Comparison of ENCODE assay signal across 10 mouse cellular contexts in the genomic region with DNA sequence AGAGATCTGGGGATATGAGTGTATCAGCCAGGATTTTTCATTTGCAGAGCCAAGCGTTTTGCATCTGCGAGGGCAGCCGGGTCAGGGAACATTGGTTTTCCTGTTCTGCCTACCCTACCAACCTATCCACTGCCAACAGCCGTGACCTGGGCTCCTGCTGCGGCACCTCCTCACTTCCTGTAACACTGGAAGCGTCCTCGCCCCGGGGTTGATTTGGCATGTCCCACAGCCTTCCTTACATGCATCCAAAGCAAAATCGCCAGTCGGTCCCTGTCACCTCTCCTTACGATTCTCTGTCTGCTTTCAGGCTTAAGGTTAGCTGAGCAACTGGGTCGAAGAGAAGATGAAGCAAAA.
DNase-seq lines count a peak whose midpoint lies in the region; ATAC-seq lines count a peak whose summit lies in the region.
"Had no signal": no experiment of that assay in that cellular context is flagged by ENCODE, and none has a peak within 500 bp of the region (broad histone marks: within the 10 kb centered on the region; RNA-seq: fewer than 3 reads in every experiment).

No protein-coding gene starts in this region.

- H3K9me3 ChIP-seq in heart, embryonic 13.5 days: no peaks in the 10 kb centered on the region
- no peaks in the 10 kb centered on the region for H3K9me3 ChIP-seq in embryonic facial prominence, embryonic 11.5 days (replicated peaks; ENCODE audit: control insufficient read depth, low read length)
- H3K9me3 ChIP-seq in hindbrain, embryonic 11.5 days (ENCODE audit: control insufficient read depth, low read length): no peaks in the 10 kb centered on the region
- no peaks in the 10 kb centered on the region for H3K9me3 ChIP-seq in midbrain, embryonic 13.5 days
- H3K9me3 ChIP-seq: liver, embryonic 15.5 days had no signal

- H3K36me3 ChIP-seq in heart, embryonic 13.5 days: peaks cover 54% of the 10 kb centered on the region
- no peaks in the 10 kb centered on the region for H3K36me3 ChIP-seq in embryonic facial prominence, embryonic 11.5 days (replicated peaks; ENCODE audit: control insufficient read depth, insufficient read depth, low read depth, low read length)
- H3K36me3 ChIP-seq in hindbrain, embryonic 11.5 days (ENCODE audit: control insufficient read depth, insufficient read depth, low read length): 0 out of 2 replicates have a peak, but pooled peaks cover 2% of the 10 kb centered on the region
- H3K36me3 ChIP-seq in midbrain, embryonic 13.5 days: peaks cover 50% of the 10 kb centered on the region
- H3K36me3 ChIP-seq: liver, embryonic 15.5 days had no signal

- H3K27me3 ChIP-seq in heart, embryonic 13.5 days (replicated peaks): peaks cover 9% of the 10 kb centered on the region
- no peaks in the 10 kb centered on the region for H3K27me3 ChIP-seq in embryonic facial prominence, embryonic 11.5 days (ENCODE audit: control insufficient read depth, insufficient read depth, low read length)
- H3K27me3 ChIP-seq in hindbrain, embryonic 11.5 days (ENCODE audit: control insufficient read depth, insufficient read depth, low read length): peaks cover 7% of the 10 kb centered on the region
- peaks cover 14% of the 10 kb centered on the region for H3K27me3 ChIP-seq in midbrain, embryonic 13.5 days
- H3K27me3 ChIP-seq: liver, embryonic 15.5 days had no signal

- peak overlapping the region; percentile 90 for H3K27ac ChIP-seq in heart, embryonic 13.5 days (replicated peaks)
- no peak overlapping the region for H3K27ac ChIP-seq in embryonic facial prominence, embryonic 11.5 days (replicated peaks; ENCODE audit: low read depth, low read length)
- H3K27ac ChIP-seq in hindbrain, embryonic 11.5 days (ENCODE audit: low read depth, low read length): peak overlapping the region; percentile 64; the same call in 1 of the 2 replicates
- H3K27ac ChIP-seq in midbrain, embryonic 13.5 days: peak overlapping the region; percentile 75
- H3K27ac ChIP-seq: liver, embryonic 15.5 days had no signal

- no peak for DNase-seq in heart, adult 8-10 months (ENCODE audit: low spot score)
- no peak for DNase-seq in embryonic facial prominence, embryonic 11.5 days (ENCODE audit: low spot score)
- DNase-seq in hindbrain, embryonic 11.5 days (ENCODE audit: low spot score): no peak
- DNase-seq in cerebellum, adult 18-20 months: no peak
- DNase-seq in gastrocnemius, postnatal 25 days: no peak
- no peak for DNase-seq in thymus, postnatal 10 days (ENCODE audit: low spot score in 2 of 2)

- peaks cover 73% of the 10 kb centered on the region for H3K4me1 ChIP-seq in heart, embryonic 13.5 days
- H3K4me1 ChIP-seq in embryonic facial prominence, embryonic 11.5 days (ENCODE audit: control insufficient read depth, insufficient read depth, low read length): peaks cover 26% of the 10 kb centered on the region
- H3K4me1 ChIP-seq in hindbrain, embryonic 11.5 days (replicated peaks; ENCODE audit: control insufficient read depth, insufficient read depth, low read length): peaks cover 26% of the 10 kb centered on the region
- H3K4me1 ChIP-seq in midbrain, embryonic 13.5 days (replicated peaks): peaks cover 81% of the 10 kb centered on the region
- H3K4me1 ChIP-seq: liver, embryonic 15.5 days had no signal

- 49% methylated on average over 12 of the region's 12 CpGs for WGBS in heart, embryonic 13.5 days
- 38% methylated on average over 12 of the region's 12 CpGs for WGBS in embryonic facial prominence, embryonic 11.5 days
- 65% methylated on average over 12 of the region's 12 CpGs for WGBS in hindbrain, embryonic 11.5 days
- WGBS in midbrain, embryonic 13.5 days: 63% methylated on average over 12 of the region's 12 CpGs

- H3K4me3 ChIP-seq in heart, embryonic 13.5 days: no peak overlapping the region
- H3K4me3 ChIP-seq in embryonic facial prominence, embryonic 11.5 days (ENCODE audit: low read depth, low read length): no peak overlapping the region
- no peak overlapping the region for H3K4me3 ChIP-seq in hindbrain, embryonic 11.5 days (ENCODE audit: low read depth, low read length)
- H3K4me3 ChIP-seq in midbrain, embryonic 13.5 days (replicated peaks): no peak overlapping the region
- H3K4me3 ChIP-seq: liver, embryonic 15.5 days had no signal

- peak overlapping the region; percentile 46 for H3K4me2 ChIP-seq in heart, embryonic 13.5 days
- H3K4me2 ChIP-seq in embryonic facial prominence, embryonic 11.5 days (ENCODE audit: low read depth, low read length): no peak overlapping the region
- H3K4me2 ChIP-seq in hindbrain, embryonic 11.5 days (replicated peaks; ENCODE audit: low read depth, low read length): no peak overlapping the region
- no peak overlapping the region for H3K4me2 ChIP-seq in midbrain, embryonic 13.5 days (replicated peaks)
- H3K4me2 ChIP-seq: liver, embryonic 15.5 days had no signal

- ATAC-seq in heart, embryonic 13.5 days (ENCODE audit: extremely low read depth, insufficient number of reproducible peaks, low FRiP score, low TSS enrichment): no peak
- ATAC-seq in embryonic facial prominence, embryonic 11.5 days (replicated peaks; ENCODE audit: insufficient number of reproducible peaks, low FRiP score, low TSS enrichment, low read depth): no peak
- no peak for ATAC-seq in hindbrain, embryonic 11.5 days (ENCODE audit: low FRiP score)
- no peak for ATAC-seq in midbrain, embryonic 13.5 days
- ATAC-seq: inflammation-experienced regulatory T-cells, adult 6 months had no signal

- peak overlapping the region; percentile 50; the same call in 1 of the 2 replicates for H3K9ac ChIP-seq in heart, embryonic 13.5 days
- H3K9ac ChIP-seq in embryonic facial prominence, embryonic 11.5 days (replicated peaks; ENCODE audit: low read length): peak overlapping the region; percentile 18; the same call in 1 of the 2 replicates
- no peak overlapping the region for H3K9ac ChIP-seq in hindbrain, embryonic 11.5 days (ENCODE audit: low read depth, low read length)
- H3K9ac ChIP-seq in midbrain, embryonic 13.5 days (replicated peaks): peak overlapping the region; percentile 48; the same call in 1 of the 2 replicates
- H3K9ac ChIP-seq: liver, embryonic 15.5 days had no signal
